Mouse (Mus musculus): ENCODE results near the gene Atp2a3. TPM values are rescaled to one million over a fixed set of nuclear protein-coding genes. Genes with fewer than 3 reads are reported as not detected.

Atp2a3 gene
- polyA plus RNA-seq, 1 experiment from 2014 or later, result 0.43 TPM

DNA sequence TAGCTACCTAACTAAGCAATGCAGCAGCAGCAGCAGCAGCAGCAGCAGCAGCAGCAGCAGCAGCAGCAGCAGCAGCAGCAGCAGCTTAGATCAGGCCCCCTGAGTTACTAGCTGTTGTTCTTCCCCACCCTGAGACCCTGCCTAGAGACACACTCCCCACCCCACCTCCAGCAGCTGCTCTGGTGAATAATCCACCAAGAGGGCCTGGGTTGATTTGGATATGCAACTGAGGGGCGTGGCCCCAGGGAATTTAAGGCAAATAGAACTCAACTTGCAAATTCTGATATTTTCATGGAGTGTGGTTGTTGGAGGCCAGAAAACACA is 7.9 kb upstream of the Atp2a3 start:
- H3K27me3 ChIP-seq (replicated peaks; ENCODE audit: control insufficient read depth, insufficient read depth, low read length), result no peaks in the 10 kb centered on the region
- 59% methylated on average over 1 of the region's 1 CpGs for WGBS
- ATAC-seq, result no peak

DNA sequence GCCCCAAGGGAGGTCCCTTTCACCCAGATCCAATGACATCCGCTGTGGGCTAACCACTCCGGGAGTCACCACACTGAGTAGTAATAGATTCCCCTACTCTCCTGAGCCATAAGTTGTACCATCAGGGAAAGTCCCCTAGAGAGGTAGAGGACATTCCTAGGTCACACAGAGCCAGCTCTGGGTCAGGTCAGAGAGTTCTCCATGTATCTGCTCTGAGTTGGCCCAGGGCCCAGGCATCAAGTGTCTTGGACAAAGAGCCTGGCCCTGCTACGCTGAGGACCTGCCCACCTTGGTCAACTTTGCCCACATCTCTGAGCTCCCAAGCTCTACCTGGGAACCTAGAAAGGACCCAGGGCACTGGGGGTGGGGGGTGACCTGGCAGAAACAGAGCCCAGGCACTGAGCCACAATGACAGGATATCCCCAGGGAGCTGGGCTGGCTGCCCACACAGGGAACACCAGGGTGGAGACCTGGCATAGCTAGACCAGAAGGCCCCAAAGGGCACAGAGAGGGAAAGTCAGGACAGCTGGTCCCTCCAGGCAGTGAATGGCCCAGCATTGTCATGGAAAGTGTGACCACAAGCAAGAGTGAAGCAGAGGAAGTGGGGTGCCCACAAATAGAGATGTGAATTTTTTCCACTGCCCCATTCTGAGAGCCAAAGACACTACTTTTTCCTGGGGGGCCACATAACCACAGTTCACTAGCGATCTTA is 7.4 kb upstream of the Atp2a3 start:
- DNase-seq (ENCODE audit: low spot score) (no peak), ATAC-seq (no peak)

More for the DNA sequence above, 7.9 kb upstream of the Atp2a3 start:
- Histone ChIP-seq H3K4me3 (ENCODE audit: low read depth, low read length) (no peak overlapping the region), H3K9ac (ENCODE audit: low read length) (no peak overlapping the region), H3K4me1 (ENCODE audit: control insufficient read depth, insufficient read depth, low read length) (no peaks in the 10 kb centered on the region), H3K27ac (ENCODE audit: low read depth, low read length) (no peak overlapping the region), H3K36me3 (ENCODE audit: control insufficient read depth, insufficient read depth, low read length) (no peaks in the 10 kb centered on the region), H3K9me3 (replicated peaks; ENCODE audit: control insufficient read depth, low read length) (no peaks in the 10 kb centered on the region), H3K4me2 (ENCODE audit: low read length) (no peak overlapping the region)
- DNase-seq (ENCODE audit: low spot score), result no peak

DNA sequence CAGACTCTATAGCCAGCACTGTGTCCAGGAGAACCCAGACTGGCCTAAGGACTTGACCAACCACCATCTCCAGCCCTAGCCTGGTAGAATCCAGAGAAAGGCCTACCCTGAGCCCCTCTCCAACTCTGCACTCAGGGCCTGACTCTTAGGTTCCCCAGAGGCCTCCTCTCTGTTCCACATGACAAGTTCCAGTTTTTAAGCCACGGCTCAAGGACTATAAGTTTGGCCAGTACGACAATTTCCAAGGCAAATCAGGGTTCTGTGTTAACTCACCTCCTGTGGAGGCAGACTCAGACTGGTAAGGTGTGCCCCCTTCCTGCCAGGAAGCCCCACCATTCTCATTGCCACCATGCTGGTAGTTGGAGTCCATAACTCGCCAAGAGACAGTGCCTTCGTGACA is 6.8 kb upstream of the Atp2a3 start:
- H3K9me3 ChIP-seq (replicated peaks; ENCODE audit: control insufficient read depth, low read length), result no peaks in the 10 kb centered on the region
- H3K9ac ChIP-seq (ENCODE audit: low read length), result no peak overlapping the region
- H3K4me3 ChIP-seq (ENCODE audit: low read depth, low read length), result no peak overlapping the region
- peaks cover 4% of the 10 kb centered on the region; the same call in 1 of the 2 replicates for H3K27me3 ChIP-seq (replicated peaks; ENCODE audit: control insufficient read depth, insufficient read depth, low read length)
- no peak overlapping the region for H3K4me2 ChIP-seq (ENCODE audit: low read length)
- ATAC-seq, result no peak
- no peak for DNase-seq (ENCODE audit: low spot score)
- no peaks in the 10 kb centered on the region for H3K36me3 ChIP-seq (ENCODE audit: control insufficient read depth, insufficient read depth, low read length)
- no peak overlapping the region for H3K27ac ChIP-seq (ENCODE audit: low read depth, low read length)
- WGBS, result 85% methylated on average over 4 of the region's 4 CpGs
- H3K4me1 ChIP-seq (ENCODE audit: control insufficient read depth, insufficient read depth, low read length), result no peaks in the 10 kb centered on the region

More for the DNA sequence above, 7.4 kb upstream of the Atp2a3 start:
- Histone ChIP-seq H3K4me3 (ENCODE audit: low read depth, low read length) (no peak overlapping the region), H3K9ac (ENCODE audit: low read length) (no peak overlapping the region), H3K36me3 (ENCODE audit: control insufficient read depth, insufficient read depth, low read length) (no peaks in the 10 kb centered on the region), H3K4me2 (ENCODE audit: low read length) (no peak overlapping the region), H3K27ac (ENCODE audit: low read depth, low read length) (no peak overlapping the region), H3K9me3 (replicated peaks; ENCODE audit: control insufficient read depth, low read length) (no peaks in the 10 kb centered on the region), H3K27me3 (replicated peaks; ENCODE audit: control insufficient read depth, insufficient read depth, low read length) (no peaks in the 10 kb centered on the region), H3K4me1 (ENCODE audit: control insufficient read depth, insufficient read depth, low read length) (no peaks in the 10 kb centered on the region)
- WGBS, result 86% methylated on average over 4 of the region's 4 CpGs

DNA sequence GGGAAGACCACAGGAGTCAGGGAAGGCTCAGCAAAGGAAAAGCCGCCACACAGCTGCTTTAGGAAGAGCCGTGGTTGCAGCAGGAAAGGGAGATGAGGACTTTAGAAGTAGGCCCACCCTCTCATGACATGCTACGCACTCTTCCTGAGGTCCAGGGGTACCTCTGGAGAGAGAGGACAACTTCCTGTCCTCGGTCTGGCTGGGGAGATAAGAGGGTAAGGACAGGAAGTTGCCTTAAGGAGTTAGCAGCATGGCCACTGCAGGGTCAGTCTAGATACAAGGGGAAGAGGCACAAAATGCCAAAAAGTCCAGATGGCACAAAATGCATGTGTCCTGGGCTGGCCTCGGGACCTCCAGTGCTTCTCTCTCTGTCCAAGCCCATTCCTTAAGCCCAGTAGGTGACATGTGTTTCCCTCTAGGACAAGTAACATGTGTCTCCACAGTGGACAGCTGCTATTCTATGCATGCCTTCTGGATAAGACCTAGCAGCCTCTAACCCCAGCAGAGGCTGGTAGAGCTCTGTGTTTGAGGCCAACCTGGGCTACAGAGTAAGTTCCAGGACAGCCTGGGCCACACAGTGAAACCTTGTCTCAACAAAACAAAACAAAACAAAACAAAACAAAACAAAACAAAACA is 5.5 kb upstream of the Atp2a3 start:
- peaks cover 16% of the 10 kb centered on the region for H3K27me3 ChIP-seq (replicated peaks; ENCODE audit: control insufficient read depth, insufficient read depth, low read length)
- no peak for DNase-seq (ENCODE audit: low spot score)
- WGBS, result 83% methylated on average over 5 of the region's 5 CpGs
- H3K4me1 ChIP-seq (ENCODE audit: control insufficient read depth, insufficient read depth, low read length), result no peaks in the 10 kb centered on the region
- no peak overlapping the region for H3K9ac ChIP-seq (ENCODE audit: low read length)
- no peak for ATAC-seq
- H3K36me3 ChIP-seq (ENCODE audit: control insufficient read depth, insufficient read depth, low read length), result no peaks in the 10 kb centered on the region
- no peak overlapping the region for H3K4me2 ChIP-seq (ENCODE audit: low read length)
- no peak overlapping the region for H3K27ac ChIP-seq (ENCODE audit: low read depth, low read length)
- no peaks in the 10 kb centered on the region for H3K9me3 ChIP-seq (replicated peaks; ENCODE audit: control insufficient read depth, low read length)
- H3K4me3 ChIP-seq (ENCODE audit: low read depth, low read length), result no peak overlapping the region

DNA sequence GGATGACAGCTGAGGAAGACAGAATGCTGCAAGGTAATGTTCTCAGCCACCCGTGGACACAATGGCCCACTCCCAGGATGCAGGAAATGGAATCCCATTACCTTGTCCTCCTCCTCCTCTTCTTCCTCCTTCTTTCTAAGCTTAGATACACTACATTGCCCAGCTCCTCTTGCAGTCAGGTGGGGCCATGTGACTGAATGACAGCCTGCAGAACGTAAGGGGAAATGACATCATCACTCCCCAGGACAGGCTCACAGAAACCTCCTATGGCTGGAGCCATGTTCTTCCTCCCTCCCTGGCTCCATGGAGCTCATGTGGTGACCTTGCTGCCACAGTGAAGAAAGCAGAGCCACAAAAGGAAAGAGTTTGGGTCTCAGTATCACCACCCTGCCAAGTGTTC is 3.7 kb upstream of the Atp2a3 start:
- ATAC-seq, result no peak
- no peak overlapping the region for H3K4me2 ChIP-seq (ENCODE audit: low read length)
- no peak overlapping the region for H3K4me3 ChIP-seq (ENCODE audit: low read depth, low read length)

DNA sequence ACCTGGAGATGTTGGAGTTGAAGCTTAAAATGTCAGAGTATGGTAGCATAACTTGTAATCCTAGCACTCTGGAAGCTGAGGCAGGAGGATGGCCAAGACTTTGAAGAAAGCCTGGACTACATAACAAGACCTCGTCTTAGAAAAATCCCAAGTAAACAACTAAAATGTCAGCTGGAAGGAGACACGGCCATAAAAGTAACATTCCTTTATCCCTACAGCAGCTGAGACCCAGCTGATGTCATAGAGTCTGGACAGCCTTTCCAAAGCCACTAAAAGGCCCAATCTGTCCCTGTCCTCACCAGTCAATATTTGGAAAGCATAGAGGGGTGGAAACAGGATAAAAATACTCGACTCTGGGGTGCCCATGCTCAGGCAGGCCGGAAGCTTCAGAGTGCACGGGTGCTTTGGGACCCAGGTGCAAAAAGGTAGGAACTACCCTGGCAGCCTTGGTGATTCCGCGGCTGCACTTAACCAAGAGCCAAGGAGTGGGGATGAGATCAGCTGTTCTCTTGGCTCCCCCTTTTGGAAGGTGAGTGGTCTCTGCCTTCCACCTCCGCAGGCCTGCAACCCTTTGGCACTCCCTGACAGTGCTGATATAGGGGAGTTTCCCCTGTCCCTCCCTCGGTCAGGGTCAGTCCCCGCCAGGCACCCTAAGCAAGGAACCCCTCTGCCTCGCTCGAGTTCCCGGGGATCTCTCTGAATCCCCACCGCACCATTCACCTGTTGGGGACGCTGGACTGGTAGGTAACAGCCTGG is 867 bp upstream of the Atp2a3 start:
- Histone ChIP-seq H3K4me3 (ENCODE audit: low read depth, low read length) (no peak overlapping the region), H3K27me3 (replicated peaks; ENCODE audit: control insufficient read depth, insufficient read depth, low read length) (peaks cover 31% of the 10 kb centered on the region)

More for the DNA sequence above, 3.7 kb upstream of the Atp2a3 start:
- H3K4me1 ChIP-seq (ENCODE audit: control insufficient read depth, insufficient read depth, low read length), result no peaks in the 10 kb centered on the region
- H3K27me3 ChIP-seq (replicated peaks; ENCODE audit: control insufficient read depth, insufficient read depth, low read length), result peaks cover 31% of the 10 kb centered on the region
- DNase-seq (ENCODE audit: low spot score), result no peak
- H3K36me3 ChIP-seq (ENCODE audit: control insufficient read depth, insufficient read depth, low read length), result no peaks in the 10 kb centered on the region
- no peaks in the 10 kb centered on the region for H3K9me3 ChIP-seq (replicated peaks; ENCODE audit: control insufficient read depth, low read length)
- 61% methylated on average over 2 of the region's 2 CpGs for WGBS
- H3K27ac ChIP-seq (ENCODE audit: low read depth, low read length), result no peak overlapping the region
- H3K9ac ChIP-seq (ENCODE audit: low read length), result no peak overlapping the region

DNA sequence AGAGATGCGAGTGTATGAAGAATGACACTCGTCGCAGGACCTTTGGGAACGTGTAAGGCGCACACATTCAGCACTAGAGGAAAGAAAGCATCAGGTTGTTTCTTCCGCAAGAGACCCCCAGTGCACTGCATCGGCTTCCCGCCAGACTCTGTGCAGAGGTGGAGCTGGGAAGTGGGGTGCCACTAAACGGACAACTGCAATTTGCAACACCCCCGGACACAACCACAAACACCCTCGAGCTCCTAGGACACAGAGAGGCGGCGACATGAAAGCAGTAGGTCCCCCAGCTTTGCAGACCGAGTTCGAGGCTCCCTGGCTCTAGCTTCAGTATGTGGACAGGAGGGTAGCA is 272 bp upstream of the Atp2a3 start:
- H3K27me3 ChIP-seq (replicated peaks; ENCODE audit: control insufficient read depth, insufficient read depth, low read length), result peaks cover 31% of the 10 kb centered on the region
- no peaks in the 10 kb centered on the region for H3K4me1 ChIP-seq (ENCODE audit: control insufficient read depth, insufficient read depth, low read length)
- peak overlapping the region; percentile 11 for H3K4me3 ChIP-seq (ENCODE audit: low read depth, low read length)
- ATAC-seq (no peak), DNase-seq (ENCODE audit: low spot score) (no peak)
- no peaks in the 10 kb centered on the region for H3K9me3 ChIP-seq (replicated peaks; ENCODE audit: control insufficient read depth, low read length)
- H3K9ac ChIP-seq (ENCODE audit: low read length), result no peak overlapping the region
- H3K4me2 ChIP-seq (ENCODE audit: low read length), result peak overlapping the region; percentile 39
- H3K36me3 ChIP-seq (ENCODE audit: control insufficient read depth, insufficient read depth, low read length), result no peaks in the 10 kb centered on the region
- WGBS, result 2% methylated on average over 15 of the region's 15 CpGs
- H3K27ac ChIP-seq (ENCODE audit: low read depth, low read length), result no peak overlapping the region

More for the DNA sequence above, 867 bp upstream of the Atp2a3 start:
- Histone ChIP-seq H3K4me2 (ENCODE audit: low read length) (no peak overlapping the region), H3K9me3 (replicated peaks; ENCODE audit: control insufficient read depth, low read length) (no peaks in the 10 kb centered on the region), H3K27ac (ENCODE audit: low read depth, low read length) (no peak overlapping the region), H3K4me1 (ENCODE audit: control insufficient read depth, insufficient read depth, low read length) (no peaks in the 10 kb centered on the region), H3K36me3 (ENCODE audit: control insufficient read depth, insufficient read depth, low read length) (no peaks in the 10 kb centered on the region), H3K9ac (ENCODE audit: low read length) (no peak overlapping the region)
- WGBS, result 15% methylated on average over 15 of the region's 15 CpGs
- DNase-seq (ENCODE audit: low spot score) (no peak), ATAC-seq (no peak)

DNA sequence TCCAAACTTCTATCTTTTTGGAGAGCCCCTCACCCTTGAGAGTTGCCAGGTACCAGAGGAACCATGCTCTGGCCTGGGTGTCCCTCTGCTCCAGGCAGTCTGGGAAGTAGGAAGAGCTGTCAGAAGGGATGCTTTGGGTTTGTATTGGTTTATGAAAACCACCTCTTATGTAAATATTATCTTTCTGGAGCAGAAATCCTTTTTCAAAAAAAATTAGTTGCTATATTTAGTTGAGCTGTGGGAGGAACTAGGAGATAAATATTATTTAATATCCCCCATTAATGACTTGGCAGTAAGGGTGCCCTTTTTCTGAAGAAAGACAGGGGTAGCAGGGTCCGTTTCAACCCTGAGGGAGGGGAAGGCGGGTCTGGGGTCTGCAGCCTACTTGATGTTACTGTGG is 1.4 kb downstream of the Atp2a3 start:
- no peak for ATAC-seq
- DNase-seq (ENCODE audit: low spot score), result no peak
- peaks cover 31% of the 10 kb centered on the region for H3K27me3 ChIP-seq (replicated peaks; ENCODE audit: control insufficient read depth, insufficient read depth, low read length)
- 85% methylated on average over 2 of the region's 2 CpGs for WGBS
- no peaks in the 10 kb centered on the region for H3K36me3 ChIP-seq (ENCODE audit: control insufficient read depth, insufficient read depth, low read length)
- H3K27ac ChIP-seq (ENCODE audit: low read depth, low read length), result no peak overlapping the region
- no peak overlapping the region for H3K4me2 ChIP-seq (ENCODE audit: low read length)
- no peaks in the 10 kb centered on the region for H3K9me3 ChIP-seq (replicated peaks; ENCODE audit: control insufficient read depth, low read length)
- no peaks in the 10 kb centered on the region for H3K4me1 ChIP-seq (ENCODE audit: control insufficient read depth, insufficient read depth, low read length)
- H3K4me3 ChIP-seq (ENCODE audit: low read depth, low read length), result no peak overlapping the region
- no peak overlapping the region for H3K9ac ChIP-seq (ENCODE audit: low read length)

All from forebrain, embryonic 14.5 days (tissue).